Mouse (Mus musculus) ES-Bruce4 (cell line): ENCODE results near the gene Mmp25. TPM values are rescaled to one million over a fixed set of nuclear protein-coding genes. Genes with fewer than 3 reads are reported as not detected.

ENCODE experiments used
- H3K27ac ChIP-seq: 2 replicates; pipeline ENCODE4 v1.5.1; 2012; ENCODE audit warnings: low read length, inconsistent platforms; ENCODE audit not compliant: insufficient read depth
- H3K27me3 ChIP-seq: 2 replicates; pipeline ENCODE4 v1.6.1; 2012; ENCODE audit warnings: mild to moderate bottlenecking, low read length, inconsistent platforms; ENCODE audit not compliant: control insufficient read depth, poor library complexity, insufficient read depth, severe bottlenecking
- H3K36me3 ChIP-seq: 2 replicates; pipeline ENCODE4 v1.6.1; 2012; ENCODE audit warnings: inconsistent platforms, mild to moderate bottlenecking, low read length, moderate library complexity; ENCODE audit not compliant: control insufficient read depth, poor library complexity, insufficient read depth, severe bottlenecking
- H3K4me1 ChIP-seq: one replicate; pipeline ENCODE4 v1.8.1; 2011; ENCODE audit warnings: low read length; ENCODE audit not compliant: control insufficient read depth, insufficient read depth
- H3K4me3 ChIP-seq: 2 replicates; pipeline ENCODE4 v1.5.1; 2011; ENCODE audit warnings: low read depth, mild to moderate bottlenecking, low read length
- H3K9ac ChIP-seq: 2 replicates; pipeline ENCODE4 v1.6.1; 2012; ENCODE audit warnings: low read depth, mild to moderate bottlenecking, inconsistent platforms; ENCODE audit not compliant: poor library complexity, severe bottlenecking
- H3K9me3 ChIP-seq: replicated peaks from 2 replicates; pipeline ENCODE4 v1.6.1; 2012; ENCODE audit warnings: mild to moderate bottlenecking, low read length, inconsistent platforms; ENCODE audit not compliant: control insufficient read depth, poor library complexity, insufficient read depth, severe bottlenecking
- CTCF ChIP-seq: IDR thresholded peaks from one replicate; pipeline ENCODE4 v1.8.1; 2011; ENCODE audit warnings: low read depth, low read length
- EP300 ChIP-seq: IDR thresholded peaks from 2 replicates; pipeline ENCODE4 v1.6.1; 2011; ENCODE audit warnings: low read depth, low read length; ENCODE audit not compliant: insufficient read depth
- POLR2A ChIP-seq: IDR thresholded peaks from one replicate; pipeline ENCODE4 v1.8.1; 2011; ENCODE audit warnings: low read length; ENCODE audit not compliant: insufficient read depth
- polyA plus RNA-seq: library from polyadenylated mRNA; stranded (reverse); fragments of >200 nt; gene quantifications from 2 replicates; pipeline ENCODE4 v1.2.4, GENCODE M21; 2011; ENCODE audit warnings: low read depth; ENCODE audit not compliant: missing spikeins, insufficient read depth, insufficient read length

The Mmp25 gene
- polyA plus RNA-seq, 1 experiment, result 10.9 TPM

DNA sequence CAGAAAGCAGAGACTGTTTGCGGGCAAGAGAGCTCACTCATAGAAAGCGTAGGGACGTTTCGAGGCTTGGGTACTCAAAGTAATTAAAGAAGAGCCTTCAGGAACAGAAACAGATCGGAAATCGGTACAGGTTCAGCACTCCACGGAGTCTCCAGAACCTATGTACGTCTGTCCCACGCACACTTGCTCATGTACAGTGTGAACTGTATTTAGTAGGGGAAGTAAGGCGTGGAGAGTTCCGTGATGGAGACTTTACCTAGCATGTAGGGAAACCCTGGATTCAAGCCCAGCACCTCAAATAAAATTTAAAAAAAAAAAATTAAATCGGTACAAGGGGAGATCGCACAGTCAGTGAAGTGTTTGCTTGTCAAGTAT, 52.2 kb downstream of the Mmp25 start:
- Histone ChIP-seq H3K27ac (peak overlapping the region; percentile 80), H3K9ac (peak overlapping the region; percentile 50)

DNA sequence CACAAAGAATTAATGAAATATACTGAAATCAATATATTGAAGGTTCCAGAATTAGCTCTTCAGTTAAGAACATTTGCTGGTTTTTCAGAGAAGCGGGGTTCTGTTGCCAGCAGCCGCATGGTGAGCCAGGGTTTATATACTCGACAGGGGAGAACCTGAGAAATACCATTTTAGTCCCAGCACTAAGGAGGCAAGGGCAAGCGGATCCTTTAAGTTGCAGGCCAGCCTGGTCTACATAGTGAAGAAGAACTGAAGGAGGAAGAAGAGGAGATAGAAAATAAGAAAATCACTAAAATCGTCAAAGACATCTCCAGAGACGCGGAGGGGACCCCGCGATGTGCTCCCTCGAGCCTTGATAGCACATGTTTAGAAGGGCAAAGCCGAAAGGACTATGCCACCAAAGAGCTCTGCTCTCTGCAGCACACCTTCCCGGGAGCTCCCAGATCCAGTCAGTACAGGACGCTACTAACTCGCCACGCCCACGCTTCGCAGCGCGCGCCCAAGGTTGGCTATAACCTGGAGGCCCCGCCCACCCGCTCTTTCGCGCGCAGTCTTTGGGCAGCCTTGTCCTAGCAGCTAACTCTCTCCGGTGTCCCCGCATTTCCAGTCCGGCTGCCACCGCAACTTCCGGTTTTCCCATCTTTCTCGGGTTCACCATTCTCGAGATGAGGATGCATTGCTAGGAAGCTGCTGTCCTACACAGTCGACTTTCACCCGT, 52.7 kb downstream of the Mmp25 start:
- no peaks in the 10 kb centered on the region for H3K4me1 ChIP-seq
- H3K27me3 ChIP-seq, result no peaks in the 10 kb centered on the region
- no peaks in the 10 kb centered on the region for H3K9me3 ChIP-seq
- peak overlapping the region; percentile 78 for H3K4me3 ChIP-seq
- peak overlapping the region; percentile 50 for H3K9ac ChIP-seq
- H3K36me3 ChIP-seq, result no peaks in the 10 kb centered on the region
- 0 out of 2 replicates have a peak, but pooled peaks have one; percentile 58 for TF ChIP-seq EP300
- TF ChIP-seq POLR2A, result no peak
- no peak for TF ChIP-seq CTCF
- peak overlapping the region; percentile 80 for H3K27ac ChIP-seq

More for the DNA sequence above, 52.2 kb downstream of the Mmp25 start:
- Histone ChIP-seq H3K4me1 (no peaks in the 10 kb centered on the region), H3K9me3 (no peaks in the 10 kb centered on the region), H3K36me3 (no peaks in the 10 kb centered on the region), H3K4me3 (peak overlapping the region; percentile 78), H3K27me3 (no peaks in the 10 kb centered on the region)
- TF ChIP-seq EP300, result no peak
- TF ChIP-seq POLR2A, result no peak
- no peak for TF ChIP-seq CTCF

- no peak for TF ChIP-seq CTCF
- TF ChIP-seq EP300, result no peak
- no peak for TF ChIP-seq POLR2A
- H3K9ac ChIP-seq, result no peak overlapping the region
- no peaks in the 10 kb centered on the region for H3K27me3 ChIP-seq
- no peaks in the 10 kb centered on the region for H3K9me3 ChIP-seq
- H3K27ac ChIP-seq, result peak overlapping the region; percentile 79
- peaks cover 3% of the 10 kb centered on the region; the same call in 1 of the 2 replicates for H3K36me3 ChIP-seq
- no peaks in the 10 kb centered on the region for H3K4me1 ChIP-seq
- no peak overlapping the region for H3K4me3 ChIP-seq
Observed at GRCm38 (mm10) chr17:23587253-23587652, 57.8 kb downstream of the Mmp25 start.

- Histone ChIP-seq H3K9ac (peak overlapping the region; percentile 43), H3K36me3 (peaks cover 3% of the 10 kb centered on the region; the same call in 1 of the 2 replicates), H3K9me3 (no peaks in the 10 kb centered on the region), H3K27me3 (no peaks in the 10 kb centered on the region), H3K4me3 (peak overlapping the region; percentile 94), H3K4me1 (no peaks in the 10 kb centered on the region), H3K27ac (0 out of 2 replicates have a peak overlapping the region, but pooled peaks have one; percentile 11)
- TF ChIP-seq POLR2A (peak; percentile 32), CTCF (no peak)
Observed at GRCm38 (mm10) chr17:23585721-23586491, 59.2 kb downstream of the Mmp25 start.

GRCm38 (mm10) chr17:23584786-23585185, 60.3 kb downstream of the Mmp25 start:
- Histone ChIP-seq H3K27me3 (no peaks in the 10 kb centered on the region), H3K36me3 (peaks cover 11% of the 10 kb centered on the region), H3K9ac (no peak overlapping the region), H3K27ac (no peak overlapping the region), H3K4me1 (no peaks in the 10 kb centered on the region), H3K9me3 (no peaks in the 10 kb centered on the region), H3K4me3 (no peak overlapping the region)
- TF ChIP-seq POLR2A (no peak), CTCF (no peak), EP300 (no peak)

Other genes starting within 250 kb of the Mmp25 start
- not detected in 2 replicates for gene Vmn2r117, start 165.6 kb downstream of the Mmp25 start, polyA plus RNA-seq
- 4.2 and 4.9 TPM in 2 replicates for gene Zfp213, start 81.0 kb downstream of the Mmp25 start, polyA plus RNA-seq
- gene Zfp13, start 45.8 kb downstream of the Mmp25 start, polyA plus RNA-seq, result 25.1 and 27.7 TPM in 2 replicates
- 51.8 and 58.5 TPM in 2 replicates for gene Zscan10, start 44.4 kb downstream of the Mmp25 start, polyA plus RNA-seq
- gene Bicdl2, start 15.2 kb upstream of the Mmp25 start, polyA plus RNA-seq, result 2.9 and 3.2 TPM in 2 replicates
- 145 and 149 TPM in 2 replicates for gene Hcfc1r1, start 28.3 kb upstream of the Mmp25 start, polyA plus RNA-seq
- gene Thoc6, start 28.6 kb upstream of the Mmp25 start, polyA plus RNA-seq, result 57.3 and 63.1 TPM in 2 replicates
- 51.7 and 61.7 TPM in 2 replicates for gene Tnfrsf12a, start 32.2 kb upstream of the Mmp25 start, polyA plus RNA-seq
- gene Cldn6, start 34.0 kb upstream of the Mmp25 start, polyA plus RNA-seq, result 300 and 333 TPM in 2 replicates
- gene Cldn9, start 38.7 kb upstream of the Mmp25 start, polyA plus RNA-seq, result 1.7 and 2.9 TPM in 2 replicates
- gene 1520401A03Rik, start 77.5 kb upstream of the Mmp25 start, polyA plus RNA-seq, result 3.6 and 4.1 TPM in 2 replicates
- 26.5 and 27.7 TPM in 2 replicates for gene Pkmyt1, start 81.1 kb upstream of the Mmp25 start, polyA plus RNA-seq
- gene Paqr4, start 95.6 kb upstream of the Mmp25 start, polyA plus RNA-seq, result 2.4 and 2.7 TPM in 2 replicates
- 0.57 and 1.4 TPM in 2 replicates for gene Kremen2, start 100.6 kb upstream of the Mmp25 start, polyA plus RNA-seq
- 32.9 and 34.2 TPM in 2 replicates for gene Flywch1, start 126.3 kb upstream of the Mmp25 start, polyA plus RNA-seq
- gene Flywch2, start 140.8 kb upstream of the Mmp25 start, polyA plus RNA-seq, result 10.7 and 13.1 TPM in 2 replicates
- gene Srrm2, start 145.3 kb upstream of the Mmp25 start, polyA plus RNA-seq, result 552 and 560 TPM in 2 replicates
- 398 and 458 TPM in 2 replicates for gene Elob, start 183.9 kb upstream of the Mmp25 start, polyA plus RNA-seq
- gene Prss33, start 190.8 kb upstream of the Mmp25 start, polyA plus RNA-seq, result 1.6 and 2.0 TPM in 2 replicates
- gene Prss32, start 198.6 kb upstream of the Mmp25 start, polyA plus RNA-seq, result not detected in 2 replicates
- gene Prss41, start 198.9 kb upstream of the Mmp25 start, polyA plus RNA-seq, result 16.0 and 19.3 TPM in 2 replicates
- not detected in 2 replicates for gene Prss21, start 222.8 kb upstream of the Mmp25 start, polyA plus RNA-seq
- gene Dcpp1, start 235.6 kb upstream of the Mmp25 start, polyA plus RNA-seq, result not detected in 2 replicates
- gene Dcpp2, start 235.6 kb upstream of the Mmp25 start, polyA plus RNA-seq, result not detected in 2 replicates